Mouse (Mus musculus): ENCODE results near the gene Zbtb33. TPM values are rescaled to one million over a fixed set of nuclear protein-coding genes. Genes with fewer than 3 reads are reported as not detected.
A peak's percentile ranks its signal among the peaks of the same experiment; 100 is the strongest.
"Not testable (repeated sequence)": the region's sequence is repeated elsewhere in the genome, so short reads cannot be mapped to it uniquely, and the experiment has no call there.

Gene Zbtb33
- polyA plus RNA-seq (2016; fragmentation: Nextera tagmentation; extraction: Ambion mirVana), result 1.9 and 5.0 TPM in 2 replicates

DNA sequence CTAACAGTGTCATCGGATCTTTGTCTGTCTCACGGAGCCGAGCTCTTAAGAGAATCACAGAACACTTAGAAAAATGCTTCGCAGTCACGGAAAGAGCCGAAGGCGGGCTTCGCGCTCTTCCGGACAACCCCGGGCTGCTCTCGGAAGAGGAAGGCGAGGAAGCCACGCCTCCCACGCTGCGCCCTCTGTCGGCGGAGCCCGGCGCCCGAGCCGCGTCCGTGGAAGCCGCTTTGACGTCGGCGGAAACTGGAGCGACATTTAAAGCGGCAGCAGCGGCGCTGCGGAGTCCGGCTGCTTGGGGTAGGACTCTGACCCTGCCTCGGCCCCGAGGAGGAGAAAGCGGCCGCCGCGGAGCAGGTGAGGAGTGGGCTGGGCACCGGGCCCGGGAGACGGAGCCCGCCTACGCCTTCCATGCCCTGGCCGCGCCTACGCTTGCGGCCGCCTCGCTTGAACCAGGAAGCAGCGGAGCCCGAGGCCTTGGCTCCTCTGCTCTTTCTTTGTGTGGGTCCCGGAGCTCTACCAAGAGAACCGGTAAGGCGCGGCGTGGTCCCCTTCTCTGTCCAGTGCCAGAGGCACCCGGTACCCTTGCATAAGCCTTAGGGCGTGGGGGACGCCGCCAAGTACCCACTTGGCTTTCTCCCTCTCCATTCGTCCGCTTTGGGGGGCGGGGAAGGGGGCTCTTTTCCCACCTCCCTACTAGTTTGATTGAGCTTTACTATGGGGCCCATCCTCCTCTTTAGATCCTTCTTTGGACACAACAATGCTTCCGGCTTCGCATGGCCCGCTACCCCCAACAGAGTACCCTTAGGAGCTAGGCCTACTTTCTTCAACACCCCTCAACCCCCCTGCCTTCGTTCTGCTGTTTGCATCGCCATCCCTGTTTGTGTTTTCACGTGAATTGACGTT lies at the start of gene Zbtb33:
Gene Zbtb33 (plus strand): TSS at position 242 of the 906 bp plus-strand sequence.
- 14% methylated on average over 70 of the region's 72 CpGs for WGBS
- Histone ChIP-seq H3K4me3 (peak within 1 kb of the TSS; percentile 69), H3K4me1 (no peaks in the 10 kb centered on the region), H3K27ac (peak within 1 kb of the TSS; percentile 90), H3K9me3 (no peaks in the 10 kb centered on the region), H3K27me3 (ENCODE audit: insufficient read depth, poor library complexity, severe bottlenecking) (no peaks in the 10 kb centered on the region), H3K36me3 (peaks cover 5% of the 10 kb centered on the region)
- peak; percentile 93 for DNase-seq (ENCODE audit: low spot score)

DNA sequence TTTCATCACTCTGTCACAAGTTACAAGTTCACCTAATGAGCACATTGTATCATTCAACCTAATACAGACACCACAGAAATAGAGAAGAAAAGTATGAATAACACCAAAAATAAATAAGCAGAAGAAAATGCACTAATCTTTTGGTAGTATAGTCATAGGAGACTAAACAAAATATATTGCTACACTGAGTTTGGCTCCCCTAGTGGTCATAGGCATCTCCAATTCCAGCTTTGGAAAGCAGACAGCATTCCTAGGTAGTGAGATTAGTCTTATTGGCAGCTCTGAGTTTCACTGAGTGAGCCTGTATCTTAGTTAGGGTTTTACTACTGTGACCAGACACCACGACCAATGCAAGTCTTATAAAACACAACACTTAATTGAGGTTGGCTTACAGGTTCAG lies 30.5 kb upstream of the Zbtb33 start:
- Histone ChIP-seq H3K27ac (no peak overlapping the region), H3K4me1 (no peaks in the 10 kb centered on the region), H3K27me3 (ENCODE audit: insufficient read depth, poor library complexity, severe bottlenecking) (no peaks in the 10 kb centered on the region), H3K4me3 (no peak overlapping the region), H3K9me3 (no peaks in the 10 kb centered on the region), H3K36me3 (no peaks in the 10 kb centered on the region)
- WGBS, result 54% methylated on average over 1 of the region's 1 CpGs
- no peak for DNase-seq (ENCODE audit: low spot score)

DNA sequence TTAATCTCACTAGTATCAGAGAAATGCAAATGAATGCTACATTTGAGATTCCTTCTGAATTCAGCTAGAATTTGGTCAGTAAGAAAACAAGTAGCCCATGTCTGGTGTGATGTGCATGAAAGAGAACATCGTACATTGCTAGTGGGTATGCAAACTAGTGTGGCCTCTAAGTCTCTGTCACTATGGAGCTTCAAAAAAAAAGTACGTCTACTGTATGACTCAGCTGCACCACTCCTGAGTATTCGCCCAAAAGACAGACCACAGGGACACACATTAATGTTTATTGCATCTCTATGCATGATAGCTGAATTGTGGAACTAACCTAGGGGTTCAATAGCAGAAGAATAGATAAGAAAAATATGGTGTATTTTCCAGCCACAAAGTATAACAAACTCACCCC lies 24.3 kb upstream of the Zbtb33 start:
- Histone ChIP-seq H3K4me3 (no peak overlapping the region), H3K9me3 (no peaks in the 10 kb centered on the region), H3K27me3 (ENCODE audit: insufficient read depth, poor library complexity, severe bottlenecking) (no peaks in the 10 kb centered on the region), H3K36me3 (no peaks in the 10 kb centered on the region), H3K27ac (no peak overlapping the region), H3K4me1 (no peaks in the 10 kb centered on the region)
- WGBS, result 77% methylated on average over 3 of the region's 3 CpGs
- no peak for DNase-seq (ENCODE audit: low spot score)

DNA sequence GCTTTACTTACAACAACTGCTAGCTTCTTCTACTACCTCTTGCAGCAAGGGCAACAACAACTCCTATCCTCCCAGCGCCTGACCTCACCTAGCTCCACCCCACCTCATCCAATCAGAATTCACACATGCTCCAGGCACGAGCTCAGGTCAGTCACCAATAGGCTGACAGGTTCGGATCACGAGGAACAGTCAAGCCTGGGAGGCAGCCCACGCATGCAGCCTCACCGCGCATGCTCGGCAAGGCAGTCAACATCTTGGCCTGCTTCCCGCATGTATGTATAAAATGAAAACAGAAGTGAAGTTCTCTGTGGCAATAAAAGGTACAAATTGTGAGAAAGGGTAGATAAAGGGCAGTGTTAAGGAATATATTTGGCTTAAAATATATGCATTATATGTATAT lies 23.5 kb upstream of the Zbtb33 start:
- DNase-seq (ENCODE audit: low spot score), result no peak
- H3K36me3 ChIP-seq, result no peaks in the 10 kb centered on the region

DNA sequence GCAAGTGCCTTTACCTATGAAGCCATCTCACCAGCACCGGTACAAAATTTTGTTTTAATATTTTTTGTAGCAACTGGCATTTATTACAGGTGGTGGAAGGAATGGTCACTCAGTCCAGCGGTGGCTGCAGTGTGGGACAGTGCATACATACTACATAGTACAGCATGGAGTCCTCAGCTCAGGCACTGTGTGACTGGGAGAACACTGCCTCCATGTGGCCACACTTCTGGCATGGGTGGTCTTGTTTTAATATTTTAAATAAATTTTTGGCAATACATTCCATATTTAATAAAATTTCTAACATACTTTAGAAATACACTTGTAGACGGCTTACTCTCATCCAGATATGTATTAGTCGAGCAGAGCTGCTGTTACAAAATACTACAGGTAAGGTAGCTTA lies 23.0 kb upstream of the Zbtb33 start:
- WGBS, result 74% methylated on average over 4 of the region's 4 CpGs
- Histone ChIP-seq H3K4me3 (no peak overlapping the region), H3K27me3 (ENCODE audit: insufficient read depth, poor library complexity, severe bottlenecking) (no peaks in the 10 kb centered on the region), H3K36me3 (no peaks in the 10 kb centered on the region), H3K4me1 (no peaks in the 10 kb centered on the region), H3K27ac (no peak overlapping the region), H3K9me3 (no peaks in the 10 kb centered on the region)
- no peak for DNase-seq (ENCODE audit: low spot score)

More for the DNA sequence above, 23.5 kb upstream of the Zbtb33 start:
- Histone ChIP-seq H3K27me3 (ENCODE audit: insufficient read depth, poor library complexity, severe bottlenecking) (no peaks in the 10 kb centered on the region), H3K9me3 (no peaks in the 10 kb centered on the region), H3K27ac (no peak overlapping the region), H3K4me1 (no peaks in the 10 kb centered on the region), H3K4me3 (no peak overlapping the region)
- WGBS, result 67% methylated on average over 9 of the region's 9 CpGs

DNA sequence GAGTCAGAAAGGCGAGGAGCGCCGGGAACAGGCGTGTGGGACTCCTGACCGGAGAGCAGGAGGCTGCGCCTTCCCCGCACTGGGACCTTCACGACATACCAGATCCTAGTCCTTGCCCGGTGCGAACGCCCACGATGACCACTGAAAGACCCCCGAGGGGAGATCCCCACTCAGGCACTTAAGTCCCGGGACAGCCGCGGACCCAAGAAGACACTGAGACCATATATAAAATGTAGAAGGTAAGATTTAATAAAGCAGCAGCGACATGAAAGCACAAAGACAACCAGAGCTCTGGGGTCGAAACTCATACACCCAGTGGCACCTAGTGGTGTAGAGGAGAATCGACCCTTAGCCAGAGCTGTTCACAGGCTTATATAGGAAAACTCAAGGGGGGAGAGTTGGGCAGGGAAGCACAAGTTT lies 9.7 kb upstream of the Zbtb33 start:
- H3K4me1 ChIP-seq; H3K36me3 ChIP-seq; H3K9me3 ChIP-seq; H3K27me3 ChIP-seq (ENCODE audit: insufficient read depth, poor library complexity, severe bottlenecking); H3K27ac ChIP-seq; DNase-seq (ENCODE audit: low spot score): not testable (repeated sequence)
- H3K4me3 ChIP-seq, result peak overlapping the region; percentile 46
- 27% methylated on average over 19 of the region's 19 CpGs for WGBS

DNA sequence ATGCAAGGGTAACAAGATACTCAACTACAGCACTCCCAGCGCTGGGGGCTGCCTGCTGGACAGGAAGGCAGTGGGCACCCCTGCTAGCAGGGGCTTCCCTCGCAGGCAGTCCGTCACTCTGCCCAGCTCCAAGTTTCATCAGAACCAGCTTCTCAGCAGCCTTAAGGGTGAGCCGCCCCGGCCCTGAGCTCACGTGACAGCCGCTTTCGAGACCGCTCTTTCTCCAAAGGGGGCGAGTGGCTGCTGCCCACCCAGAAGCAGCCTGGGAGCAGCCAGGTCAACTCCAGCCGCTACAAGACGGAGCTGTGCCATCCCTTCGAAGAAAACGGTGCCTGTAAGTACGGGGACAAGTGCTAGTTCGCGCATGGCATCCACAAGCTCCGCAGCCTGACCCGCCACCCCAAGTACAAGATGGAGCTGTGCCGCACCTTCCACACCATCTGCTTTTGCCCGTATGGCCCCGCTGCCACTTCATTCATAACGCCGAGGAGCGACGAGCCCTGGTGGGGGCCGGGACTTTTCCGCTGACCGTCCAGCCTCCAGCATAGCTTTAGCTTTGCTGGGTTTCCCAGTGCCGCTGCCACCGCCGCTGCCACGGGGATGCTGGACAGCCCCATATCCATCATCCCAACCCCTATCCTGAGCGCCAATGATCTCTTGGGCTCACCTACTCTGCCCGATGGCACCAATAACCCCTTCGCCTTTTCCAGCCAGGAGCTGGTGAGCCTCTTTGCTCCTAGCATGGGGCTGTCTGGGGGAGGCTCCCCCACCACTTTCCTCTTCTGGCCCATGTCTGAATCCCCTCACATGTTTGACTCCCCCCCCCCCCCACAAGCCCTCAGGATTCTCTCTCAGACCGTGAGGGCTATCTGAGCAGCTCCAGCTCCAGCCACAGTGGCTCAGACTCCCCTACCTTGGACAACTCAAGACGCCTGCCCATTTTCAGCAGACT lies 8.7 kb upstream of the Zbtb33 start:
- peak overlapping the region; percentile 56 for H3K4me3 ChIP-seq
- no peaks in the 10 kb centered on the region for H3K36me3 ChIP-seq
- 28% methylated on average over 37 of the region's 38 CpGs for WGBS
- no peaks in the 10 kb centered on the region for H3K4me1 ChIP-seq
- H3K9me3 ChIP-seq, result peaks cover 4% of the 10 kb centered on the region
- no peak overlapping the region for H3K27ac ChIP-seq
- DNase-seq (ENCODE audit: low spot score), result no peak
- H3K27me3 ChIP-seq (ENCODE audit: insufficient read depth, poor library complexity, severe bottlenecking), result no peaks in the 10 kb centered on the region

DNA sequence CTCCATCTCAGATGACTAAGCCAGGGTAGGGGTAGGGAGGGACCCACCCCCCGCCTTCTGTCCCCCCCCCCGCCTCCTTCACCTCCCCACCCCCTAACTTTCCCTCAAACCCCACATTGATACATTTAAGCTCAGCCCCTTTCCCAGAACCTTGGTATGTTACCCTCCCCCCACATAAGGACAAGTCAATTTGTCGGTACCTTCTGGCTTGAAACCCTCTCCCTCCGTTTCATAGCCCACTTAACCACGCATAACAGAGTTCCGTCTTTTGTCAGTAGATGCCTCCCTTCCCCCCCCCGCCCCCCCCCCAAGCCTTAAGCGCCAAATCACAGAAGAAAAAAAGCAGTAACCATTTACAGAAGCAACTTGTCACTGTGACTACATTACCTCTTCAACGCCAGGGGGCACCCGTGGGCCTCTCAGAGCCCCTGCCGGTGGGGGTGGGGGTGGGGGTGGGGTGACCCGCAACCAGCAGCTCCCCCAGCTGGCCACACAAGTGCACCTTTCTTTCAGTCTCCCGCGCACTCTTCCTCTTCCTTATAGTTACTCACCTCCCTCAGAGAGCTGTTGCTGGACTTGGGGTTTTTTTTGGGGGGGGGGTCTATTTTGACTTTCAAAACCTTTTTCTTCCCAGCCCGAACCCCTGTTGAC lies 7.9 kb upstream of the Zbtb33 start:
- no peak overlapping the region; the same call in 1 of the 2 replicates for H3K4me3 ChIP-seq

DNA sequence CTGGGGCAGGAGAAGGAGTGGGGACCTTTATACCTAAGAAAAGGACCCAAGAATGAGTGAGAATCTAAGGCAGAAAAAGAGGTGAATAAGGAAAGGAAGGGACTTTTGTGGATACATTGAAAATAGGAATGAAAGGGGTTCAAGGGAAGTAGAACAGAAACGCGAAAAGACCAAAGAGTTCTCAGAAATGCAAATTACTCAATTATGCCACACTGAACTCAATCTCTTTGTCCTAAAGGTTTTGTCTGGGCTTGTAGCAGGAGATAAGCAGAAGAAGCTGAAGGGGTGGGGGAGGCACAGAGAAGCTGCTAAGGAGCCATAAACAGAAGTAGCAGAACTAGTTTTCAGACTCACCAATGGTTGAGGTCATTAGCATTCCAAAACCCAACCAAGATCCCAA lies 4.1 kb upstream of the Zbtb33 start:
- WGBS, result 50% methylated on average over 2 of the region's 2 CpGs
- no peak overlapping the region for H3K4me3 ChIP-seq
- no peaks in the 10 kb centered on the region for H3K9me3 ChIP-seq
- H3K4me1 ChIP-seq, result no peaks in the 10 kb centered on the region
- no peak for DNase-seq (ENCODE audit: low spot score)
- H3K27ac ChIP-seq, result no peak overlapping the region
- H3K36me3 ChIP-seq, result no peaks in the 10 kb centered on the region
- no peaks in the 10 kb centered on the region for H3K27me3 ChIP-seq (ENCODE audit: insufficient read depth, poor library complexity, severe bottlenecking)

More for the DNA sequence above, 7.9 kb upstream of the Zbtb33 start:
- Histone ChIP-seq H3K4me1 (no peaks in the 10 kb centered on the region), H3K27ac (no peak overlapping the region), H3K27me3 (ENCODE audit: insufficient read depth, poor library complexity, severe bottlenecking) (no peaks in the 10 kb centered on the region), H3K36me3 (no peaks in the 10 kb centered on the region), H3K9me3 (peaks cover 4% of the 10 kb centered on the region)
- peak; percentile 81 for DNase-seq (ENCODE audit: low spot score)
- WGBS, result 19% methylated on average over 11 of the region's 15 CpGs

DNA sequence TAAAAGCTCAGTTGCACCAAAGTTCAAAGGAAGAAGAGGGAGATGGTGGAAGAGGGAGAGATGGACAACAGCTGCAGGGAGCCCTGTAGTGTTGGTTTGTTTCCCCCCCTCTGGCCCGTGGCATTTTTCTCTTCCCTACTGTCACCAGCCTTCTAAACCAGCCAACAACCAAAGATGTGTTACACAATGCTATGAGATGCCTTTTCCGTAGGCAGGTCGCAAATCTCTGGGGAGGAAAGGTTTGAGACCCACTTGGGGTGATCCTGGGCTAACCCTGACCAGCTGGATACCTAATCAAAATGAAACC lies 818 bp downstream of the Zbtb33 start:
- H3K27ac ChIP-seq, result peak overlapping the region; percentile 90
- no peaks in the 10 kb centered on the region for H3K27me3 ChIP-seq (ENCODE audit: insufficient read depth, poor library complexity, severe bottlenecking)
- peaks cover 5% of the 10 kb centered on the region for H3K36me3 ChIP-seq
- H3K4me3 ChIP-seq, result peak overlapping the region; percentile 69
- no peak for DNase-seq (ENCODE audit: low spot score)
- no peaks in the 10 kb centered on the region for H3K4me1 ChIP-seq
- 29% methylated on average over 3 of the region's 3 CpGs for WGBS
- H3K9me3 ChIP-seq, result no peaks in the 10 kb centered on the region

DNA sequence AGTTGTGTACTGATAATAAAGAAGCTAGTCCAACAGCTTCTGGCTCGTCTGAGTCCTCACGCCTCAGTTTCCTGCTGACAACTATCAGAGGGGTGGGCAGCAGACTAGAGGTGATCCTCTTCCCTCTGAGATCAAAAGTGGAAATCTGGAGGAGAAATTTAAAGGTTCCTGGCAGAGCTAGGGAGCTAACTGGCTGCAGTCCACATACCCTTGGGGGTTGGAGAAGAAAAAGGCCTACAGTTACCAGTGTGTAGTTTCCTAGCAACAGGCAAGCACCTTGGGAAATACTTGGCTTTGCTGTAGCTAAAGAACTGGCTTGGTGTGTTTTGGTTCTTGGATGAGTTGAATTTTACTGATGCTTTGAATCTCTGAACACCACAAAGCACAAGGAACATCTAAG lies 12.2 kb downstream of the Zbtb33 start:
- H3K36me3 ChIP-seq, result no peaks in the 10 kb centered on the region
- H3K27me3 ChIP-seq (ENCODE audit: insufficient read depth, poor library complexity, severe bottlenecking), result no peaks in the 10 kb centered on the region
- DNase-seq (ENCODE audit: low spot score), result no peak
- no peaks in the 10 kb centered on the region for H3K9me3 ChIP-seq
- H3K27ac ChIP-seq, result no peak overlapping the region
- no peaks in the 10 kb centered on the region for H3K4me1 ChIP-seq
- no peak overlapping the region for H3K4me3 ChIP-seq
- WGBS, result 69% methylated on average over 2 of the region's 2 CpGs

DNA sequence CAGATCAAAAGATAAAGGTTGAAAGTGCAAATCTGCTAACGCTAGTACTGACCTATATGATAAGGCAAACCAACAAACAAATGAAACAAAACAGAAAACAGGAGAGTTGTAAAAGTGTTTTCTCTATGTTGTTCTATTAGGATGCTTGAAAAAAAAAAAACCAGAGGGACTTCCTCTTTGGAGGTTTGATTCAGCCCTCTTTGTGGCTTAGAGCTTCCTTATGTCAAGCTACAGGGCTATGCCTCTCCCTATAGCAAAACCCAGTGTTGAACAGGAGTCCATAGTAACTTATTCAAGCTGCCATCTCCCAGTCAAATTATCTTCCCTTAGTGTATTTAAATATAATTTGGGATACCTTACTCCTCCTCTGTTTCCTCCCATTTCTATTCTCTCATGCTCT lies 17.8 kb downstream of the Zbtb33 start:
- Histone ChIP-seq H3K4me3 (no peak overlapping the region), H3K27me3 (ENCODE audit: insufficient read depth, poor library complexity, severe bottlenecking) (no peaks in the 10 kb centered on the region), H3K4me1 (no peaks in the 10 kb centered on the region), H3K27ac (no peak overlapping the region), H3K36me3 (no peaks in the 10 kb centered on the region), H3K9me3 (no peaks in the 10 kb centered on the region)
- no peak for DNase-seq (ENCODE audit: low spot score)
- 56% methylated on average over 1 of the region's 1 CpGs for WGBS
